Mouse (Mus musculus): ENCODE data around the gene Arid5b.

GRCm38 (mm10) chr10:68320496-68320895, 42.0 kb upstream of the Arid5b start:
- TF ChIP-seq CTCF (IDR thresholded peaks at IDR 0.05; ENCODE audit: low read depth) (no peak), EP300 (IDR thresholded peaks at IDR 0.05; ENCODE audit: low read depth) (no peak)

Data from liver, postnatal 0 days (tissue).